Mouse (Mus musculus) hematopoietic stem cell, adult 5-6 weeks (primary cell): ENCODE results near the gene Cyp1a2. TPM values are rescaled to one million over a fixed set of nuclear protein-coding genes. Genes with fewer than 3 reads are reported as not detected.
A peak's percentile ranks its signal among the peaks of the same experiment; 100 is the strongest.

Source experiments
- ATAC-seq, 2 experiments: fragments of 125-278 bp in 1 of 2; replicated peaks in 1 of 2; 2 replicates each; pipeline ENCODE4 v1.8.0; 2016 to 2017; ENCODE audit warnings: inconsistent platforms in 2 of 2, mild to moderate bottlenecking in 2 of 2, moderate number of reproducible peaks in 2 of 2, low read depth in 1 of 2, moderate TSS enrichment in 1 of 2; ENCODE audit not compliant: low FRiP score in 2 of 2, poor library complexity in 2 of 2, severe bottlenecking in 2 of 2, insufficient read depth in 1 of 2, low TSS enrichment in 1 of 2
- total RNA-seq: library from RNA; stranded (forward); fragments of 172-1452, 232-1000 nt; gene quantifications from 2 replicates; pipeline ENCODE4 v1.2.3, GENCODE M21; 2017

The Cyp1a2 gene
- total RNA-seq, 1 experiment from 2014 or later: not detected

DNA sequence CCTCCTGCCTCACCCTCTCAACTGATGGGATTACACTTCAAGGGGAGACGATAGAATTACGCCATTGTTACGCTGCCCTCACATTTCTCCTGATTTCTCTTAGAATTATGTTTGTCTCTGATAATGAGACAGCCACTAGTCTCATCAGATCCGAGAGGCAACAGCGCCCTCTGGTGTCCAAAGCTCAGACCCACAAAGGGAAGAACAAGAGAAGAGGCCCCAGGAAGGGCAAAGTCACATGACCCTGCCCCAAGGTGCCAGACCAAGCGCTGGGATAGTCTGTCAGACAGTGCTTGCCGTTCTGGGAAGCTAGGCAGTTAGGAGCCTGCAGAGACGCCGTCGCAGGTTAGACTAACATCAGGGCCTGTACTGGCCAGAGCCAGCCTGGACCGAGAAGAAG is 27.8 kb downstream of the Cyp1a2 start:
- ATAC-seq: peak; percentile 72 to 78

DNA sequence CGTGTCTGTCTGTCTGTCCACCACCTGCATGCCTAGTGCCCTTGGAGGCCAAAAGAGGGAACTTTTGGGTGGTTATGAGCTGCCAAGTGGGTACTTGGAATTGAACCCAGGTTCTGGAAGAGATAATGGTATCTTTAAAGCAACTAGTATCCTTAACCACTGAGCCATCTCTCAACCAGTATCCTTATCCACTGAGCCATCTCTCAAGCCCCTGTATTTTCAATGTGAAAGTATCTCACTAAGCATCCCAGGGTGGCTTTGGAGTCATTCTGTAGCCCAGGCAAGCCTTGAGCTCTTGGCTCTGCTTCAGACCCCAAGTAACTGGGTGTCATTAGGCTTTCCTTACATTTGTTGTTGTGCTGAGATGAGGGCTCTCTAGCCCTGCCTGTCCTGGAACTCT is 28.5 kb downstream of the Cyp1a2 start:
- ATAC-seq: no peak

DNA sequence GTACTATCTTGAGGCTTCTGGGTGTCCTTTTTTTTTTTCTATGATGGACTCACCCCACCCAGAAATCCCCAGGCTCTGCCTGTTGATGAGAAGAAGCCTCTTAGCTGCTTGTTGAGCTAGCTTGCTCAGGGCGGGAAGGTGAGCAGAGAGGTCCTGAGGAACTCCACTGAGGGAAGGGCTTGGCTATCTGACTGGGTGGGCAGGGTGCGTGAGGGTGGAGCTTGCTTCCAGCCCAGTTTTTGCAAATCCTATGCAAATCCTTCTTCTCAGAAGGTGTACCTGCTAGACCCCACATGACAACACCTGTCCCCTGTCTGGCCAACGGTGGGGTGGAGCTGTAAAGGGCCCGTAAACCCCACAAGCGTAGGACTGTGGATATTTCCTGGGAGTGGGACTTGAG is 30.2 kb downstream of the Cyp1a2 start, which contains the start of gene Csk:
Gene Csk (minus strand): TSS at position 349 of the 400 bp plus-strand sequence.
- no peak for ATAC-seq

DNA sequence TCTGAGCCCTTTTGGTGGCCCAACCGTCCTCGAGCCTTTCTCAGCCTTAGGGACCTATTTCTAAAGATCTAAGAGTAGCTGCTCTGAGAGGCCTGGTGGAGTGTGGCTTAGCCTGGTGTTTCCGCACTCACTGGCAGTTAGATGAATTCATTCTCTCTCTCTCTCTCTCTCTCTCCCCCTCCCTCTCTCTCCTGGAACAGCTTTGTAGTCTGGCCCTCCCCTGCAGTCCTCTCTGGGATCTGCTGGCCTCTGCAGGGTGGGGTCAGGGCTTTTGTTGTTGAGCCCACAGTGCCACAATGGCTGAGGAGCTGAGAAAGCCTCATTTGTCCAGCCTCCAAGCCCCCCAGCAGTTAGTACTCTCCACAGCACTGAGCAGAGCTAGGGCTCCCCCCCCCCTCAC is 30.6 kb downstream of the Cyp1a2 start:
- no peak for ATAC-seq

DNA sequence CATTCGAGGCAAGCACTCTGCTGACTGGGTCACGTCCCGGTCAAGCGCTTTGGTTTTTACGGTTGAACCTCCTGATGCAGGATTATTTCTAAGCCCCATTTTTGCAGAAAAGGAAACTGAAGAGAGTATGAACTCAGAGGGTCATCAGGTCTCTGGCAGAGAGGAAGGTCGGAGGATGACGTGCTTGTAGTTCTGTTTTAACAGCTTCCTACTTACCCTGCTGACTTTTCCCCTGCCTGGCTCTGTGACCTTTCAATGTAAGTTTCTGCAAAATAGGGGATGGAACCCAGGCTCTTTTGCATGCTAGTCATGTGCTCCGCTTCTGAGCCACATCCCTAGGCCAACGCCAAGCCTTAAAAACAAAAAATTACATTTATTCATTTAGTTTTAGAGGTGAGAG is 31.2 kb downstream of the Cyp1a2 start:
- ATAC-seq: no peak

DNA sequence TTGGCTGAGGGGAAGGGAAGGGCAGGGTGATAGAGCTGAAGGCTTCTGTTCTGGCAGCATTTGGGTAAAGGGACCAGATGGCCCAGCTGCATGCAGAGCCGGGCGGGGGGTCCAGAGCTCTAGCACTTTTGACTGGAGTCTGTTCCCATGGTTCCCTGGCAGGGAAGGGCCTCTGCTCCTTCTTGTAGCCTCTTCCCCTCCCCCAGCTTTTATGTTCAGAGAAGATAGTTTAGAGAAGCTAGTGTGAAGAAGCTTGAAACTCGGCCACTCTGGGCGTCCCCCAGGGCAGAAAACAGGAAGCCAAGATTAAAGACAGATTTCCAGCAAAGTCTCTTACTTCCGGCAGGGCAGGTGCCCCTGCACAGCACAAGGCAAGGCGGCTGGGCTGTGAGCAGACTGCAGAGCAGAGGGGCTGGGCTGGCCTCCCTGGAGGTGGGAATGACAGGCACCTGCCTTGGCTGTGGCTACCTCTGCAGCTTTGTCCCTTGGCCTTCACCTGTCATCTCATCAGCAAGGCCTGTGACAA is 32.7 kb downstream of the Cyp1a2 start:
- ATAC-seq: peak; percentile 40 to 65

DNA sequence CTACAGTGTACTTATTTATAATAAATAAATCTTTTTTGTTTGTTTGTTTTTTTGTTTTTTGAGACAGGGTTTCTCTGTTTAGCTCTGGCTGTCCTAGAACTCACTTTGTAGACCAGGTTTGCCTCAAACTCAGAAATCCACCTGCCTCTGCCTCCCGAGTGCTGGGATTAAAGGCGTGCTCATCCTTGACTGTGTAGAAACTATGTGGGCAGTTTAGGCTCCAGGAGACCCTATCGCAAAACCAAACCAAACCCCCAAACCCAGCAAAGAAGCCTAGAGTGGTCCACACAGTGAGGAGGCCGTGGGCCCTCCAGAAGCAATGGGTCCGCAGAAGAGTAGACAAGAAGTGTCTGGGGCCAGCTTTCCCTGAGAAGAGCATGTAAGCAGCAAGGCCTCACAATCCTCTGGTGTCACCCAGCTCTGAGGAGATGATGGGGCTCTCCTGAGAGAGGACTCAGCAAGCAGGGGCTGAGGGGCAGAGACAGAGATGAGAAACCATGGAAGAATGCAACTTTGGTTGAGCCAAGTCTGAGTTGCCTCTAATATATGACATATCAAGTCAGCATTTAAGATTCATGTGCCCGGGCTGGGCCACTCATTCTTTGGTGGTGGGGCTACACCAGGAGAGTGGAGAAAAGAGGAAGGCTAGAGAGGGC is 33.2 kb downstream of the Cyp1a2 start:
- peak in 1 of 2 experiments; percentile 61; a peak in 2 of 4 replicates for ATAC-seq

DNA sequence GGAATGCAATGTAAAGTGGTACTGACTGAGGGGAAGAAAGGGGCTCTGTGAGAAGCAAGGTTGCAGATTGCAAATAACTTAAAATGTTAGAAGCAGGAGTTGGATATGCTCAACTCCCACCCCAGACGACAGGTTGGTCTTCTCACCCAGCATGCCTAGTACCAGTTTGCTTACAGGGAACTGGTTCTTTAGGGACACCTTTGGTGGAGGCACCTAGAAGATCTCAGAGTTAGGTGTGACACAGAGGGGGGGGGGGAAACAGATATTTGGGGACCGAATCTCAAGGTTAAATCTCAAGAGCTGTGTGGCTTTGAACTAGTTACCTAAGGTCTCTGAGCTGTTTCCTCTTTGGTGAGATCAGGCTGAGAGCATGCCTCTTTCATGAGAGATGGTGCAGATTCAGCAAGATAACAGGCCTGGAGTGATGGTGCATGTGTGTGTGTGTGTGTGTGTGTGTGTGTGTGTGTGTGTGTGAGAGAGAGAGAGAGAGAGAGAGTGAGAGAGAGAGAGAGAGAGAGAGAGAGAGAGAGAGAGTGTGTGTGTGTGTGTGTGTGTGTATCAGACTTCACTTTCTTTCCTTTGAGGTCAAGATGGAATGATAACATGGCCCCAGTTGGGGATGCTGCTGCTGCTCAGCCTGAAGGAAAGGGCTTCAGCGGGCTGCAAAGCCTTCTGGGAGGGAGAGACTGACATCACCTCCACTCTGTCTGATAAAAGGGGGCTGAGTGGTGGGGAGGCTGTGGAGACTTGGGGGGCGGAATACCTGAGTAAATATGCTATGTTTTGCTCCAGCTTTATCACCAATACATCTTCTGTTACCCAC is 36.0 kb downstream of the Cyp1a2 start:
- ATAC-seq: no peak

DNA sequence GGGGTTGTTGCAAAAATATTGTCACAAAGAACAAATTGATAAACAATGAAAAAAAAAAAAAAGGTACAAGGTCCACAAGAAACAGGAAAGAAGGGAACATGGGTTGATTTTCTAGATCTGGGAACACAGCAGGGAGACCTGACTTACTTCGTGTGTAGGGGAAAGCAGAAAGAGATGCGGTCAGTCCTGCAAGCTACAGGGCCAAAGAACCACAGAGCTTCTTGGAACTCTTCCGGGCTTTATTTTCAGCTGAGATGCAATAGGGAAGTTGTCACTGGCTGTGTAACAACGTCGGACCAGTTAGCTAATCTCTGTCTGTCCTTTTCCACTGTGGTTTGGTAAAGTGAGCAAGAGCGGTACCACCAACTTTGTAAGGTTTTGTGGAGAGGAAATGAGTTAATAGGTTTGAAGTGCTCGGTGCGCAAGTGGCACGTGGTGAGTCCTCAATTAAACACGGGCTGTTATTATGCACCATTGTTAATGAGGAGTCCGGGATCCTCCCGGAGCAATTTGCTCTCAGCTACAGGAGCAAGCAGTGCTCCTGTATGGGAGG is 36.9 kb downstream of the Cyp1a2 start:
- ATAC-seq: peak; percentile 71 to 73

DNA sequence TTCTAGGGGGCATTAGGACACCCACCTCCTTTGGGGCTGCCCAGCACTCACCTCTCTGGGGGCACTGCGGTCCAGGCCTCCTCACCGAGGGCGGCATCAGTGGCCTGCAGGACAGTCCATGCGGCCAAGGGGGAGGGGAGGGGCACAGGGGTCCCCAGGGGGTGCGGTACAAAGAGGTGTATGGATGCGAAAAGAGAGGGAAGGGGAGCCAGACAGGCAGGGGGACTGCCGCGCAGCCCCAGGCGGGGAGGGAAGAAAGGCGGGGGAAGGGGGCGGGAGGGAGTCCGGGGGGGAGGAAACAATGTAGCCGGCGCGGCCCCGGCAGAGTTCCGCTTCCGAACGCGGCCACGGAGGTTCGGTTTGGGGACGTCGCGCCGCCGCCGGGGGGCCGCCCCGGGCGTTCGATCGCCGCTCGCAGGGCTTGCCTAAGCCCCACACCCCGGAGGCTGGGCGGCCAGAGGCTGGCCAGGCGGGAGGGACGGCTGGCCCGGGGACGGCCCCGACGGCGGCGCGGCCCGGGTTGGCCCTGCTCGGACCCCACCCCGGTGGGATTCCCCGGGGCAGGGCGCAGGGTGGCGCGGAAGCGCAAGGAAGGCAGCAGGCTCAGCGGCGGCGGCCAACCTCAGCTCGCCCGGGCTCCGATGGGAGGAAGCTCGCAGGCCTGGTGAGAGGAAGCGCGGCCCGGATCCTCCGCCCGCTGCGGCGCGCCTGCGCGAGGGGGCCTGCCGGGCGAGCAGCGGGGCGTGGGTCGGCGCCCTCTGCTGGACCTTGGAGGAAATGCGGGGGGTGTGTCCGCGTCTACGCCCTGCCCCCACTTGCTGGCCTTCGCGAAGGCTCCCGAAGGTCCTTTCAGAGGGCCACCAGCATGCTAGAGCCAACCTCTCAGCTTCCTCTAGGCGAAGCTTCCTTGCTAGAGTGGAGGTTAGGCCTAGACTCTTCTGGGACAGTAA is 38.3 kb downstream of the Cyp1a2 start:
- ATAC-seq: peak; percentile 25 to 41; a peak in 2 of 4 replicates

DNA sequence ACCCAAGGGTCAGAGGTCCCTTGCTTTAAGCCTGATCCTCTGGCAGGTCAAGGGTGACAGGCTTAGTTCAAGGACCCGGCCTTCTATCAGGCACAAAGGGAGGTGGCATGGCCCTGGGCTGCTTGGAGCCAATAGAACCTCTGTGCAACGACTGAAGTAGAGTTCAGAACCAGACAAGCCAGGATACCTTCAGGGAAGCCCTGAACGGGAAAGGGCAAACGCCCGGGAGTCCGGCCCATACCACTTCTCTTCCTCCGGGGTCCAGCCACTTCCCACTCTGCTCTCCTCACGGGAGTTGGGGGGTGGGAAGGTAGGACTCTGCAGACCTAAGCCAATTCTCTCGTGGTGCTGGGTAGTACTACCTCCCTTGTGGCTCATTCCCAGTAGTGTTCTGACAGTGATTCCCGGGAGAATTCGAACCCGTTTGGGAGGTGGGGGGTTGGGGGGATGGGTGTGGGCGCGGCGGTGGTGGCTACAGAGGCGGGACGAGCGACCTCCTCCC is 39.0 kb downstream of the Cyp1a2 start:
- ATAC-seq: no peak

DNA sequence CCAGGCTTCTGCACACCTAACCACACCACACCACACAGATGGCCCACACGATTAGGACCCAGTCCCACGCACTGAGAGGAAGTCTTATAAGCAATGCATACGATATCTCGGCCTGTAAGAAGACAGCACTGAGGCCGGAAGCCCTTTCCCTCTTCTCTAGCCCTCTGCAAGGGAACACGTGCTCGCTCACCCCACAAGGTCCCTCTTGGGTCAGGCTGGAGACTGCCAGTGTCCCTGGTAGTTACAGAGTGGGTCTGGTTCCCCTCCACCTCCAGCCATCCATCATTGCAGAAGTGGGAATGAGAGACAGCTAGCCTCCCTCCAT is 39.7 kb downstream of the Cyp1a2 start:
- peak; percentile 9; a peak in 1 of 4 replicates for ATAC-seq

DNA sequence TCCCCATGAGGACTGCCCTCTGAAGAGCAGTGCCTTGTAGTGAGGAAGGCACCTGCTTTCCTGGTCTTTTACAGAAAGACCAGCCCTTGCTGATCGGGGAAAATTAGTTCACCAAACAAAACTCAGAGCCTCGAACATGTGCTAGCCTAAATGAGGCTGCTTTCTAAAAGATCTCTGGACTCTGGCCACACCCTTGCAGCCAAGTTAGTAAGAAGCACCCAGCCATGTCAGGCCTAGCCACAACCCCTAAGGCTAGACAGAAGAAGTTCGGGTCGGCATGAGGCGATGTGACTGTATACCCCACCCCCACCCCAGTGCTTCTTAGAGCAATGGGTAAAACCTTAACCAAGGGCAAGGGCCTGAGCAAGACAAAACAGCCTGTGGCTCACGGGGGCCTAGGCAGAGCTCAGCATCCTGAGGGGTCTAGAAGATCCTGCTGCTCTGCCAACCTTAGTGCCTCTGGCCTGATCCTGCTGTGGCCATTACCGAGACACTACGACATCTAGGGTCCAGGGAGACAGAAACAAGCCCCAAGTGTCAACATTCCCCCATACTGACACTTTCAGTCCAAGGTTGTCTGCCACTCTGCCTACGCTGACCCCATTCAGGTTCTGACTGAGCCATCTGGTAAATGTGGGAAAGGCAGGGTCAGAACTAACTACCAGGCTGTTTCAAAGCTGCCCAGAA is 40.2 kb downstream of the Cyp1a2 start:
- no peak for ATAC-seq

DNA sequence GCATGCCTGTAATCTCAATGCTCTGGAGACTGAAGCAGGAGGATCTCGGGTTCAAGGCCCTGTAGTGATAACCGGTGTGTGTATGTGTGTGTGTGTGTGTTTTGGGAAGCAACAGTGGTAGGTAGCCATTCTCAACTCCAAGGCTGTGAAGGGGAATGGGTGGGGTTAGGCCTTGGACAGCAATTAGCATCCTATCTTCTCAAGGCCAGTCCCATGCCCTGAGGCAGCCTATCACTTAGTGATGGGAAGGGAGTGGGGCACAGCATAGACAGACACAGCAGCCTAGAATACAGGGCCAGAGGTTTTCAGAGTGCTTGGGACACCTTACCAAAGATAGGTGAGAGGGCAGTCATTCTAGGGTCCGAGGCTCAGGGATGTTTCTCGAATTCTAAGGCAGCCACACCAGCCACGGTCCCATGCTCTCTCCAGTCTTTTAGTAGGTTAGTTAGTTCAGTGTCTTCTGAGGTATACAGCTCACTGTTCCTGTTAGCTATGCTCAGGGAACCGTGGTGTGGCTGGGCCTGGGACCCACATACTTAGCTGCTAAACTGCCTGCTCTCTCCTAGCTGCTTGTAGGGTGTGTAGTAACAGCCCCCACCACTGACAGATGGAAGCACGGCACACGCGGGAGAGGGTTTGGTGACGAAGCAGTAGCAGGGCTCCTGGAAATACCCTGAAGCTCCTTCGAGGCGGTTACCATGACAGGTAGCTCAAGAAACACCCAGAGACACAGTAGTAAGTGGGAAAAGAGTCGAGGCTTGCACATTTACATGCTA is 41.5 kb downstream of the Cyp1a2 start:
- ATAC-seq: no peak

DNA sequence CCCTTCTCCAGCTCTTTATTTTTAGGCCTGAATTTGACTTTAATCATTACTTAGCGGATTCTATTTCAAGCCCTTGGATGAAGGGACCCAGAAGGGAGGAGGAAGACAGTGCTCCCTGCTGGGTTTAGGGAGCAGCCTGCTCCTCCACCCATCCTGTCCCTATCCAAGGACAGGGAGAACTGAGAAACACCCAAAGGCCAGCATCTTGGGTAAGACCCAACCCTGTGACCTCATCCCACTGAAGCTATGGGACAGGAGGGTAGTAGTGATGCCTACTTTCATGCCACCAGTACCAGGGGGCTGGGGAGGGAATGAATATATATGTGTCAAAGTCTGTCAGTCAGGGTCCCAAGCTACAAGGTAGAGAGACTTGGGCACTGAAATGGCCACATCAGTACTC is 42.5 kb downstream of the Cyp1a2 start:
- ATAC-seq: no peak

DNA sequence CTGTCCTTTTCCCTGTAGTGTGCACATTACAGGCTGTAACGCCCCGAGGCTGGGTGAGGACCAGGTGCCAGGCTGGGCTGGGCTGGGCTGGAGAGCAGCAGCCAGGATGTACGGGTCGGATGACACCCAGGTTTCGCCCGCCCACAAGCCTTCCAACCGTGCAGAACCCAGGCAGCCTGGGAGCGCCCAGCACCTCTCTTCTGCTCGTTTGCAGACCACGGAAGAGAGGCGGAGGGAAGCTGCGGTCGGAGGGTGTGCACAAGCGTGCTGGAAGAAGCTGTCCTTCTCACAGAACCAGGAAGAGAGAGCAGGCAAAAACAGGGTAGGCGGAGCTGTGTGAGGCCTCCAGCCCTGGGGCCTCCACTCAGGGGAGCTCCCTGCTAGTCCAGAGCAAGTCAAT is 43.1 kb downstream of the Cyp1a2 start:
- peak; percentile 83 to 85 for ATAC-seq
